Mouse (Mus musculus): ENCODE data around the gene Pcf11.

The Pcf11 gene

GRCm38 (mm10) chr7:92638050-92638449, 31.7 kb downstream of the Pcf11 start:
- intact Hi-C loops (cut with DNase I), result no loop called here

- intact Hi-C loops (cut with DNase I), result no loop called here
Measured at GRCm38 (mm10) chr7:92637021-92637625, 32.6 kb downstream of the Pcf11 start, which contains the start of gene Ankrd42. Ankrd42 (minus strand) TSS chr7:92637142.

- intact Hi-C loops (cut with DNase I), result no loop called here
Measured at GRCm38 (mm10) chr7:92636295-92637011, 33.3 kb downstream of the Pcf11 start.

GRCm38 (mm10) chr7:92630167-92630566, 39.6 kb downstream of the Pcf11 start:
- intact Hi-C loops (cut with DNase I), result loop anchor here (5.0 kb wide), 1 partner anchor 242 kb away; the partner anchor contains the start of genes Ddias and Prcp

GRCm38 (mm10) chr7:92624488-92624887, 45.2 kb downstream of the Pcf11 start:
- intact Hi-C loops (cut with DNase I), result no loop called here

- intact Hi-C loops (cut with DNase I), result no loop called here
Measured at GRCm38 (mm10) chr7:92610830-92611229, 58.9 kb downstream of the Pcf11 start.

- intact Hi-C loops (cut with DNase I), result no loop called here
Measured at GRCm38 (mm10) chr7:92604961-92605360, 64.8 kb downstream of the Pcf11 start.
